17 mouse cellular contexts compared by ENCODE assay signal in genomic region chr14:30133684-30134083, GRCm38 (mm10).
DNase-seq lines count a peak whose midpoint lies in the region; ATAC-seq lines count a peak whose summit lies in the region.
"Had no signal": no experiment of that assay in that cellular context is flagged by ENCODE, and none has a peak within 500 bp of the region (broad histone marks: within the 10 kb centered on the region; RNA-seq: fewer than 3 reads in every experiment).

No protein-coding gene starts in this region.

- no peak overlapping the region for H3K27ac ChIP-seq in embryonic facial prominence, embryonic 11.5 days (replicated peaks; ENCODE audit: low read depth, low read length)
- H3K27ac ChIP-seq in embryonic facial prominence, embryonic 10.5 days (replicated peaks) = no peak overlapping the region
- H3K27ac ChIP-seq in midbrain, embryonic 11.5 days (ENCODE audit: low read depth, low read length) = no peak overlapping the region
- no peak overlapping the region for H3K27ac ChIP-seq in midbrain, embryonic 13.5 days
- H3K27ac ChIP-seq: heart, adult 2 months; hindbrain, embryonic 10.5 days; limb, embryonic 10.5 days; midbrain, embryonic 12.5 days had no signal

- 41% methylated on average over 3 of the region's 3 CpGs for WGBS in embryonic facial prominence, embryonic 11.5 days
- 45% methylated on average over 3 of the region's 3 CpGs for WGBS in embryonic facial prominence, embryonic 10.5 days
- WGBS in midbrain, embryonic 11.5 days = 40% methylated on average over 3 of the region's 3 CpGs
- WGBS in midbrain, embryonic 13.5 days = 46% methylated on average over 3 of the region's 3 CpGs

- no peak overlapping the region for H3K4me3 ChIP-seq in embryonic facial prominence, embryonic 11.5 days (ENCODE audit: low read depth, low read length)
- H3K4me3 ChIP-seq in embryonic facial prominence, embryonic 10.5 days = no peak overlapping the region
- no peak overlapping the region for H3K4me3 ChIP-seq in midbrain, embryonic 11.5 days (ENCODE audit: low read depth, low read length)
- no peak overlapping the region for H3K4me3 ChIP-seq in midbrain, embryonic 13.5 days (replicated peaks)
- H3K4me3 ChIP-seq: erythroblast, embryonic 14.5 days; heart, adult 2 months; hindbrain, embryonic 10.5 days; limb, embryonic 10.5 days; midbrain, embryonic 12.5 days had no signal

- H3K4me2 ChIP-seq in embryonic facial prominence, embryonic 11.5 days (ENCODE audit: low read depth, low read length) = no peak overlapping the region
- H3K4me2 ChIP-seq in midbrain, embryonic 11.5 days = no peak overlapping the region
- H3K4me2 ChIP-seq in midbrain, embryonic 13.5 days (replicated peaks) = no peak overlapping the region
- H3K4me2 ChIP-seq: midbrain, embryonic 12.5 days had no signal

- H3K27me3 ChIP-seq in embryonic facial prominence, embryonic 11.5 days (ENCODE audit: control insufficient read depth, insufficient read depth, low read length) = no peaks in the 10 kb centered on the region
- H3K27me3 ChIP-seq in embryonic facial prominence, embryonic 10.5 days (replicated peaks; ENCODE audit: low read depth, poor library complexity, severe bottlenecking) = peaks cover 43% of the 10 kb centered on the region
- no peaks in the 10 kb centered on the region for H3K27me3 ChIP-seq in midbrain, embryonic 11.5 days (ENCODE audit: control insufficient read depth, insufficient read depth, low read length)
- no peaks in the 10 kb centered on the region for H3K27me3 ChIP-seq in midbrain, embryonic 13.5 days

- peak; percentile 12 for DNase-seq in embryonic facial prominence, embryonic 11.5 days (ENCODE audit: low spot score)
- no peak for DNase-seq in embryonic facial prominence, embryonic 10.5 days (ENCODE audit: low spot score)
- DNase-seq in midbrain, embryonic 11.5 days (ENCODE audit: low spot score, missing footprints) = peak; percentile 77
- DNase-seq in MN1 (ENCODE audit: low spot score) = peak; percentile 30
- DNase-seq in retina, embryonic 14.5 days (ENCODE audit: low spot score) = peak; percentile 19
- DNase-seq in yolk sac, embryonic 10.5 days (ENCODE audit: low spot score) = no peak
- no peak for DNase-seq in cerebellum, adult 9-11 months
- DNase-seq: cerebellum, postnatal 14 days; heart, adult 2 months; kidney, adult 18-20 months; lung, adult 2 months; right cerebral cortex, postnatal 14 days had no signal

- H3K36me3 ChIP-seq in embryonic facial prominence, embryonic 11.5 days (replicated peaks; ENCODE audit: control insufficient read depth, insufficient read depth, low read depth, low read length) = no peaks in the 10 kb centered on the region
- H3K36me3 ChIP-seq in embryonic facial prominence, embryonic 10.5 days (replicated peaks) = no peaks in the 10 kb centered on the region
- H3K36me3 ChIP-seq in midbrain, embryonic 11.5 days (ENCODE audit: control insufficient read depth, insufficient read depth, low read length) = no peaks in the 10 kb centered on the region
- H3K36me3 ChIP-seq in midbrain, embryonic 13.5 days = no peaks in the 10 kb centered on the region; the same call in 1 of the 2 replicates
- H3K36me3 ChIP-seq: hindbrain, embryonic 10.5 days; limb, embryonic 10.5 days; midbrain, embryonic 12.5 days had no signal

- H3K4me1 ChIP-seq in embryonic facial prominence, embryonic 11.5 days (ENCODE audit: control insufficient read depth, insufficient read depth, low read length) = no peaks in the 10 kb centered on the region; the same call in 1 of the 2 replicates
- H3K4me1 ChIP-seq in embryonic facial prominence, embryonic 10.5 days = peaks cover 33% of the 10 kb centered on the region
- peaks cover 2% of the 10 kb centered on the region; the same call in 1 of the 2 replicates for H3K4me1 ChIP-seq in midbrain, embryonic 11.5 days (ENCODE audit: control insufficient read depth, insufficient read depth, low read length)
- H3K4me1 ChIP-seq in midbrain, embryonic 13.5 days (replicated peaks) = peaks cover 8% of the 10 kb centered on the region; the same call in 1 of the 2 replicates
- H3K4me1 ChIP-seq: midbrain, embryonic 12.5 days had no signal

- ATAC-seq in embryonic facial prominence, embryonic 11.5 days (replicated peaks; ENCODE audit: insufficient number of reproducible peaks, low FRiP score, low TSS enrichment, low read depth) = no peak
- no peak for ATAC-seq in midbrain, embryonic 11.5 days (ENCODE audit: low FRiP score)
- no peak for ATAC-seq in midbrain, embryonic 13.5 days

- H3K9me3 ChIP-seq in embryonic facial prominence, embryonic 11.5 days (replicated peaks; ENCODE audit: control insufficient read depth, low read length) = no peaks in the 10 kb centered on the region
- H3K9me3 ChIP-seq in embryonic facial prominence, embryonic 10.5 days = no peaks in the 10 kb centered on the region
- no peaks in the 10 kb centered on the region for H3K9me3 ChIP-seq in midbrain, embryonic 11.5 days (ENCODE audit: control insufficient read depth, low read length)
- no peaks in the 10 kb centered on the region for H3K9me3 ChIP-seq in midbrain, embryonic 13.5 days
- H3K9me3 ChIP-seq: hindbrain, embryonic 10.5 days; limb, embryonic 10.5 days; midbrain, embryonic 12.5 days had no signal

- H3K9ac ChIP-seq in embryonic facial prominence, embryonic 11.5 days (replicated peaks; ENCODE audit: low read length) = no peak overlapping the region
- no peak overlapping the region for H3K9ac ChIP-seq in midbrain, embryonic 11.5 days (ENCODE audit: low read length)
- H3K9ac ChIP-seq in midbrain, embryonic 13.5 days (replicated peaks) = no peak overlapping the region
- H3K9ac ChIP-seq: midbrain, embryonic 12.5 days had no signal

Comparison
In these comparisons a context has a peak if more than half of its experiments do, and no peak if none do; other contexts are left out.
1. DNase-seq: peak in embryonic facial prominence, embryonic 11.5 days (single experiment), midbrain, embryonic 11.5 days (single experiment), MN1 (single experiment) and retina, embryonic 14.5 days (single experiment); none in embryonic facial prominence, embryonic 10.5 days (single experiment), yolk sac, embryonic 10.5 days (single experiment) and cerebellum, adult 9-11 months (single experiment).